8 mouse cellular contexts compared by ENCODE assay signal in the genomic region with DNA sequence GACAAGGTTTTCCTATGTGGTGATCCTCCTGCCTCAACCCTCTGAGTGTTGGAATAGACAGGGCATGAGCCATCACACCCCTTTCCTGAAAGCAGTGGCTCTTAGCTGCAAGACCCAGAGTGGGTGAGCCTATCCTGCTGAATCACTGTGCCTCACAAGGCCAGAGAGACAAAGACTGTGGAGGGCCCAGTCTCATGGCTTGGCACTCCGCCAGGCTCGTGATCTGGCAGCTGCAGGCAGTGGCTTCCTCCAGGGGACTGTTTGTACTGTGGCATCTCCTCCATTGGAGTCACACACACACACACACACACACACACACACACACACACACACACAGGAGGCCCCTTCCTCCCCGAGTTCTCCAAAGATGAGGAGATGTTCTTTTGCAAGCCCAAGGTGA. TPM values are rescaled to one million over a fixed set of nuclear protein-coding genes. Genes with fewer than 3 reads are reported as not detected.
DNase-seq lines count a peak whose midpoint lies in the region; ATAC-seq and TF ChIP-seq lines count a peak whose summit lies in the region.

No protein-coding gene starts in this region.

- H3K27me3 ChIP-seq in embryonic facial prominence, embryonic 13.5 days = no peaks in the 10 kb centered on the region
- no peaks in the 10 kb centered on the region for H3K27me3 ChIP-seq in heart, embryonic 11.5 days (ENCODE audit: control insufficient read depth, insufficient read depth, low read length)
- no peaks in the 10 kb centered on the region for H3K27me3 ChIP-seq in kidney, embryonic 15.5 days
- H3K27me3 ChIP-seq in liver, embryonic 16.5 days (ENCODE audit: control insufficient read depth, insufficient read depth, low read depth, low read length) = no peaks in the 10 kb centered on the region
- no peaks in the 10 kb centered on the region for H3K27me3 ChIP-seq in neural tube, embryonic 13.5 days
- H3K27me3 ChIP-seq in testis, adult 2 months (ENCODE audit: control insufficient read depth, insufficient read depth, low read length) = no peaks in the 10 kb centered on the region

- H3K27ac ChIP-seq in embryonic facial prominence, embryonic 13.5 days = peak overlapping the region; percentile 34; the same call in 1 of the 2 replicates
- H3K27ac ChIP-seq in heart, embryonic 11.5 days (ENCODE audit: low read depth, low read length) = peak overlapping the region; percentile 42; the same call in 1 of the 2 replicates
- H3K27ac ChIP-seq in kidney, embryonic 15.5 days = 0 out of 2 replicates have a peak overlapping the region, but pooled peaks have one; percentile 32
- H3K27ac ChIP-seq in liver, embryonic 16.5 days (ENCODE audit: low read length) = no peak overlapping the region
- peak overlapping the region; percentile 72 for H3K27ac ChIP-seq in neural tube, embryonic 13.5 days (replicated peaks)
- peak overlapping the region; percentile 79 for H3K27ac ChIP-seq in testis, adult 2 months (ENCODE audit: control insufficient read depth, insufficient read depth, low read depth, low read length)

- H3K36me3 ChIP-seq in embryonic facial prominence, embryonic 13.5 days = no peaks in the 10 kb centered on the region
- no peaks in the 10 kb centered on the region for H3K36me3 ChIP-seq in heart, embryonic 11.5 days (ENCODE audit: control insufficient read depth, insufficient read depth, low read length)
- H3K36me3 ChIP-seq in kidney, embryonic 15.5 days = no peaks in the 10 kb centered on the region
- H3K36me3 ChIP-seq in liver, embryonic 16.5 days (ENCODE audit: control insufficient read depth, insufficient read depth) = no peaks in the 10 kb centered on the region
- no peaks in the 10 kb centered on the region for H3K36me3 ChIP-seq in neural tube, embryonic 13.5 days
- H3K36me3 ChIP-seq in testis, adult 2 months (ENCODE audit: control insufficient read depth, insufficient read depth, low read length) = no peaks in the 10 kb centered on the region

- peak; percentile 53 for DNase-seq in cerebellum, adult 9-11 months
- no peak for DNase-seq in cerebellum, adult 8-10 months

- H3K4me3 ChIP-seq in embryonic facial prominence, embryonic 13.5 days = no peak overlapping the region
- H3K4me3 ChIP-seq in heart, embryonic 11.5 days (ENCODE audit: low read depth, low read length) = no peak overlapping the region
- H3K4me3 ChIP-seq in kidney, embryonic 15.5 days (replicated peaks) = no peak overlapping the region
- no peak overlapping the region for H3K4me3 ChIP-seq in liver, embryonic 16.5 days (ENCODE audit: low read depth, low read length)
- H3K4me3 ChIP-seq in neural tube, embryonic 13.5 days = no peak overlapping the region
- H3K4me3 ChIP-seq in testis, adult 2 months (ENCODE audit: control insufficient read depth, low read depth, low read length) = no peak overlapping the region

- H3K9ac ChIP-seq in embryonic facial prominence, embryonic 13.5 days = no peak overlapping the region
- no peak overlapping the region for H3K9ac ChIP-seq in heart, embryonic 11.5 days (ENCODE audit: low read depth, low read length)
- no peak overlapping the region for H3K9ac ChIP-seq in kidney, embryonic 15.5 days
- H3K9ac ChIP-seq in liver, embryonic 16.5 days (ENCODE audit: low read depth, low read length) = no peak overlapping the region
- H3K9ac ChIP-seq in neural tube, embryonic 13.5 days = peak overlapping the region; percentile 26; the same call in 1 of the 2 replicates

- no peak overlapping the region for H3K4me2 ChIP-seq in embryonic facial prominence, embryonic 13.5 days
- no peak overlapping the region for H3K4me2 ChIP-seq in heart, embryonic 11.5 days
- no peak overlapping the region for H3K4me2 ChIP-seq in kidney, embryonic 15.5 days
- H3K4me2 ChIP-seq in liver, embryonic 16.5 days (ENCODE audit: low read depth, low read length) = no peak overlapping the region
- no peak overlapping the region for H3K4me2 ChIP-seq in neural tube, embryonic 13.5 days

- 0 out of 2 replicates have a peak, but pooled peaks cover 8% of the 10 kb centered on the region for H3K4me1 ChIP-seq in embryonic facial prominence, embryonic 13.5 days
- peaks cover 9% of the 10 kb centered on the region for H3K4me1 ChIP-seq in heart, embryonic 11.5 days (ENCODE audit: control insufficient read depth, insufficient read depth, low read length)
- peaks cover 9% of the 10 kb centered on the region for H3K4me1 ChIP-seq in kidney, embryonic 15.5 days
- H3K4me1 ChIP-seq in liver, embryonic 16.5 days (ENCODE audit: control insufficient read depth, low read depth, low read length) = peaks cover 3% of the 10 kb centered on the region
- peaks cover 10% of the 10 kb centered on the region for H3K4me1 ChIP-seq in neural tube, embryonic 13.5 days (replicated peaks)
- H3K4me1 ChIP-seq in testis, adult 2 months (ENCODE audit: control insufficient read depth, insufficient read depth, low read length) = peaks cover 2% of the 10 kb centered on the region; the same call in 1 of the 2 replicates

- TF ChIP-seq CTCF in testis, adult 2 months (IDR thresholded peaks at IDR 0.05; ENCODE audit: control insufficient read depth, insufficient read depth, insufficient replicate concordance, low read depth, low read length) = no peak

- TF ChIP-seq POLR2A in testis, adult 2 months (IDR thresholded peaks at IDR 0.05; ENCODE audit: control insufficient read depth, low read depth, low read length) = 0 out of 2 replicates have a peak, but pooled peaks have one; percentile 23

- WGBS in embryonic facial prominence, embryonic 13.5 days = 40% methylated on average over 3 of the region's 3 CpGs
- WGBS in heart, embryonic 11.5 days (ENCODE audit: insufficient replicate concordance) = 48% methylated on average over 3 of the region's 3 CpGs
- WGBS in kidney, embryonic 15.5 days = 42% methylated on average over 3 of the region's 3 CpGs
- 17% methylated on average over 3 of the region's 3 CpGs for WGBS in liver, embryonic 16.5 days (ENCODE audit: insufficient replicate concordance)
- 28% methylated on average over 3 of the region's 3 CpGs for WGBS in neural tube, embryonic 13.5 days

- peak; percentile 72; the same call in 1 of the 2 replicates for ATAC-seq in embryonic facial prominence, embryonic 13.5 days (ENCODE audit: insufficient number of reproducible peaks, insufficient read depth, low FRiP score, low TSS enrichment, low read depth)
- peak; percentile 76 for ATAC-seq in heart, embryonic 11.5 days (replicated peaks; ENCODE audit: insufficient number of reproducible peaks, low FRiP score, low TSS enrichment)
- peak; percentile 74; the same call in 1 of the 2 replicates for ATAC-seq in kidney, embryonic 15.5 days (replicated peaks; ENCODE audit: low FRiP score)
- ATAC-seq in liver, embryonic 16.5 days (ENCODE audit: low read depth) = peak; percentile 64
- peak; percentile 94 for ATAC-seq in neural tube, embryonic 13.5 days (ENCODE audit: low read depth)

- H3K9me3 ChIP-seq in embryonic facial prominence, embryonic 13.5 days = no peaks in the 10 kb centered on the region
- no peaks in the 10 kb centered on the region for H3K9me3 ChIP-seq in heart, embryonic 11.5 days (replicated peaks; ENCODE audit: control insufficient read depth, low read length)
- no peaks in the 10 kb centered on the region for H3K9me3 ChIP-seq in kidney, embryonic 15.5 days (replicated peaks)
- H3K9me3 ChIP-seq in liver, embryonic 16.5 days (replicated peaks; ENCODE audit: control insufficient read depth, low read length) = no peaks in the 10 kb centered on the region
- H3K9me3 ChIP-seq in neural tube, embryonic 13.5 days = no peaks in the 10 kb centered on the region

RNA-seq across cellular contexts. Expression of a gene that starts 15.0 kb away (rescaled TPM):
- 114 TPM in 2 replicates for polyA plus RNA-seq in embryonic facial prominence, embryonic 13.5 days (2015; fragmentation: Nextera tagmentation; extraction: Ambion mirVana)
- polyA plus RNA-seq in heart, embryonic 11.5 days (2014; fragmentation: Nextera tagmentation; extraction: Ambion mirVana) = 68.5 and 78.1 TPM in 2 replicates
- polyA plus RNA-seq in kidney, embryonic 15.5 days (2015; fragmentation: Nextera tagmentation; extraction: Ambion mirVana) = 132 and 162 TPM in 2 replicates
- 82.2 and 83.5 TPM in 2 replicates for polyA plus RNA-seq in liver, embryonic 16.5 days (2015; fragmentation: Nextera tagmentation; extraction: Ambion mirVana)
- polyA plus RNA-seq in neural tube, embryonic 13.5 days (2015; fragmentation: Nextera tagmentation; extraction: Ambion mirVana) = 136 and 140 TPM in 2 replicates
- 235 and 280 TPM in 2 replicates for polyA plus RNA-seq in testis, adult 2 months (2012; rRNA removed)

RNA-seq across cellular contexts. Expression of a gene that starts 43.3 kb away (rescaled TPM):
- 2.3 and 2.7 TPM in 2 replicates for polyA plus RNA-seq in embryonic facial prominence, embryonic 13.5 days (2015; fragmentation: Nextera tagmentation; extraction: Ambion mirVana)
- polyA plus RNA-seq in heart, embryonic 11.5 days (2014; fragmentation: Nextera tagmentation; extraction: Ambion mirVana) = 0.57 and 0.73 TPM in 2 replicates
- 1.6 and 2.0 TPM in 2 replicates for polyA plus RNA-seq in kidney, embryonic 15.5 days (2015; fragmentation: Nextera tagmentation; extraction: Ambion mirVana)
- 0.22 and 0.27 TPM in 2 replicates for polyA plus RNA-seq in liver, embryonic 16.5 days (2015; fragmentation: Nextera tagmentation; extraction: Ambion mirVana)
- polyA plus RNA-seq in neural tube, embryonic 13.5 days (2015; fragmentation: Nextera tagmentation; extraction: Ambion mirVana) = 1.9 and 2.7 TPM in 2 replicates
- 0.34 and 0.52 TPM in 2 replicates for polyA plus RNA-seq in testis, adult 2 months (2012; rRNA removed)
